Mouse (Mus musculus): ENCODE results near the gene Folr1. TPM values are rescaled to one million over a fixed set of nuclear protein-coding genes. Genes with fewer than 3 reads are reported as not detected.

Gene Folr1
- 15.2 and 17.3 TPM in 2 replicates for polyA plus RNA-seq (2012; rRNA removed)

GRCm38 (mm10) chr7:101870629-101871028, at the start of gene Folr1:
Gene Folr1, minus strand, starts transcription at chr7:101870788.

GRCm38 (mm10) chr7:101906287-101906681, 35.7 kb upstream of the Folr1 start, which contains the start of gene Tomt:
Gene Tomt, minus strand, starts transcription at chr7:101906359.

GRCm38 (mm10) chr7:101905561-101906286, 35.1 kb upstream of the Folr1 start, which contains the start of gene Lamtor1:
Gene Lamtor1, plus strand, starts transcription at chr7:101905904.

GRCm38 (mm10) chr7:101863415-101863814, 7.2 kb downstream of the Folr1 start, which contains the start of gene Anapc15:
Gene Anapc15, plus strand, starts transcription at chr7:101863715.

GRCm38 (mm10) chr7:101857094-101857493, 13.5 kb downstream of the Folr1 start, which contains the start of gene Folr2:
Gene Folr2, minus strand, starts transcription at chr7:101857194.

GRCm38 (mm10) chr7:101837606-101838471, 32.7 kb downstream of the Folr1 start, which contains the start of gene Inppl1:
Gene Inppl1, minus strand, starts transcription at chr7:101838229.

GRCm38 (mm10) chr7:101817861-101818401, 52.7 kb downstream of the Folr1 start, which contains the start of gene Phox2a:
Gene Phox2a, plus strand, starts transcription at chr7:101818313.

Other genes with a start within 250 kb of the Folr1 start
- 17.7 and 20.9 TPM in 2 replicates for gene Clpb, start 207.2 kb downstream of the Folr1 start, polyA plus RNA-seq (2012; rRNA removed)
- gene Phox2a, start 52.5 kb downstream of the Folr1 start, polyA plus RNA-seq (2012; rRNA removed): 0.79 and 3.1 TPM in 2 replicates
- 36.5 and 44.2 TPM in 2 replicates for gene Inppl1, start 32.6 kb downstream of the Folr1 start, polyA plus RNA-seq (2012; rRNA removed)
- 4.2 and 4.7 TPM in 2 replicates for gene Folr2, start 13.6 kb downstream of the Folr1 start, polyA plus RNA-seq (2012; rRNA removed)
- 101 and 125 TPM in 2 replicates for gene Anapc15, start 7.1 kb downstream of the Folr1 start, polyA plus RNA-seq (2012; rRNA removed)
- gene Lamtor1, start 35.1 kb upstream of the Folr1 start, polyA plus RNA-seq (2012; rRNA removed): 167 and 175 TPM in 2 replicates
- 0.22 and 0.29 TPM in 2 replicates for gene Tomt, start 35.6 kb upstream of the Folr1 start, polyA plus RNA-seq (2012; rRNA removed)
- gene Lrrc51, start 63.1 kb upstream of the Folr1 start, polyA plus RNA-seq (2012; rRNA removed): 9.4 and 12.1 TPM in 2 replicates
- 84.8 and 87.9 TPM in 2 replicates for gene Numa1, start 63.3 kb upstream of the Folr1 start, polyA plus RNA-seq (2012; rRNA removed)
- gene Il18bp, start 147.9 kb upstream of the Folr1 start, polyA plus RNA-seq (2012; rRNA removed): 17.8 and 19.2 TPM in 2 replicates
- 84.0 and 84.5 TPM in 2 replicates for gene Rnf121, start 194.7 kb upstream of the Folr1 start, polyA plus RNA-seq (2012; rRNA removed)
- gene Xndc1, start 194.7 kb upstream of the Folr1 start, polyA plus RNA-seq (2012; rRNA removed): 57.8 and 59.0 TPM in 2 replicates
- gene Xntrpc, start 194.9 kb upstream of the Folr1 start, polyA plus RNA-seq (2012; rRNA removed): 7.0 and 7.4 TPM in 2 replicates
- 3.5 and 3.9 TPM in 2 replicates for gene Trpc2, start 212.3 kb upstream of the Folr1 start, polyA plus RNA-seq (2012; rRNA removed)
- 0.43 and 2.9 TPM in 2 replicates for gene Art1, start 231.0 kb upstream of the Folr1 start, polyA plus RNA-seq (2012; rRNA removed)
- gene Art5, start 238.7 kb upstream of the Folr1 start, polyA plus RNA-seq (2012; rRNA removed): 0.63 and 0.76 TPM in 2 replicates
- 0.03 and 0.05 TPM in 2 replicates for gene Chrna10, start 246.0 kb upstream of the Folr1 start, polyA plus RNA-seq (2012; rRNA removed)

Measured in central nervous system, embryonic 14 days (tissue).